ENCODE assay signal across 1 mouse cellular context in the genomic region with DNA sequence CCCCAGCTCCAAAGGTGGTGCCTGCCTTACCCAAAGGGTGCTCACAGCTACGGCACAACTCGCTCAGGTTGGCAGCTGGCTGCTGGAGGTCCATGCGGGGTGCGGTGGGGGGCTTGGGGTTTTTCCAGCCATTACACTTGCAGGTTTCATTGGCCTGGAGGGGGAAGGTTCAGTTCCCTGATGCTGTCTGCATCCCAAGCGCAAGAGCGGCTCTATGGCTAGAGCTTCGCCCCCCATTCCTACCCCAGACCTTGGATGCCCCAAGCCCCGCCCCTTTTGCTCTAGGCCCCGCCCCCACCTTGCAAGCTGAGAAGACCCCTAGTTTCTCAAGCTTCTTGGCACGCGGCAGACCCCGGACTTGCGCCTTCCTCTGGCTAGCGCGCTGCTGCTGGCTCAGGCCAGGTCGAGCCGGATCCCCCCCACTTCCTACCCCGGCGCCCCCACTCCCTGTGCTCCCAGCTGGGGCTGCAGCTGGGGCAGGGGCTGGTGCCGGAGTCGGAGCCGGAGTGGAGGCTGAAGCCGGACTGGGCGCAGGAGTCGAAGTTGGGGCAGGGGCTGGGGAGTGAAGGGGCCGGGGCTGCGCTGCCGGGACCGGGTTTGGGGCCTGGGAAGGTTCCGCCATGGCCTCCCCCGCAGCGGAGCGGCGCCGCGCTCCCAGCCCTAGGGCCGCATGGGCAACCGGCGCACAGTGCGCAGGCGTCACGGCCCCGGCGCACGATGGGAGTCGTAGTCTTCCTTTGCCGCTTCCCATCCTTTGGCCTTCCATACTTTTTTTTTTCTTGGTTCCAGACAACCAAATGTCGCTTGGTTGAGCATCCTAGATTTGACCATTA.
TF ChIP-seq lines count a peak whose summit lies in the region.

A gene (minus strand): TSS at position 683 of the 833 bp plus-strand sequence.

TF ChIP-seq in C2C12, 6 proteins besides CTCF, POLR2A, EP300 and RAD21 (continued from another document):
- no peak for TF ChIP-seq MYOG (IDR thresholded peaks at IDR 0.05; ENCODE audit: control insufficient read depth, extremely low read depth, insufficient read length)
